Mouse (Mus musculus) olfactory bulb, adult 2 months (tissue): ENCODE measurements around the gene Mlxipl.

ENCODE experiments used
- CTCF ChIP-seq: fragments of 200-500 bp; IDR thresholded peaks from 2 replicates; pipeline ENCODE4 v1.5.1; 2012; ENCODE audit warnings: low read depth, mild to moderate bottlenecking, low read length, moderate library complexity; ENCODE audit not compliant: insufficient read depth
- POLR2A ChIP-seq: fragments of 200-500 bp; IDR thresholded peaks from 2 replicates; pipeline ENCODE4 v1.6.1; 2012; ENCODE audit warnings: mild to moderate bottlenecking, low read depth, low read length, moderate library complexity; ENCODE audit not compliant: insufficient read depth

- TF ChIP-seq CTCF (no peak), POLR2A (no peak; the same call in 1 of the 2 replicates)
Measured at GRCm38 (mm10) chr5:135149053-135149819, 59.5 kb downstream of the Mlxipl start, which contains the start of gene Tbl2.
